Mouse (Mus musculus) adipocyte (in vitro differentiated cells): ENCODE measurements around the gene Sgk1.
A peak's percentile ranks its signal among the peaks of the same experiment; 100 is the strongest.

Experiments used
- DNase-seq: peaks from one replicate; pipeline ENCODE4 v3.0.0-alpha.2; 2016; ENCODE audit warnings: low spot score

Sgk1 gene

DNA sequence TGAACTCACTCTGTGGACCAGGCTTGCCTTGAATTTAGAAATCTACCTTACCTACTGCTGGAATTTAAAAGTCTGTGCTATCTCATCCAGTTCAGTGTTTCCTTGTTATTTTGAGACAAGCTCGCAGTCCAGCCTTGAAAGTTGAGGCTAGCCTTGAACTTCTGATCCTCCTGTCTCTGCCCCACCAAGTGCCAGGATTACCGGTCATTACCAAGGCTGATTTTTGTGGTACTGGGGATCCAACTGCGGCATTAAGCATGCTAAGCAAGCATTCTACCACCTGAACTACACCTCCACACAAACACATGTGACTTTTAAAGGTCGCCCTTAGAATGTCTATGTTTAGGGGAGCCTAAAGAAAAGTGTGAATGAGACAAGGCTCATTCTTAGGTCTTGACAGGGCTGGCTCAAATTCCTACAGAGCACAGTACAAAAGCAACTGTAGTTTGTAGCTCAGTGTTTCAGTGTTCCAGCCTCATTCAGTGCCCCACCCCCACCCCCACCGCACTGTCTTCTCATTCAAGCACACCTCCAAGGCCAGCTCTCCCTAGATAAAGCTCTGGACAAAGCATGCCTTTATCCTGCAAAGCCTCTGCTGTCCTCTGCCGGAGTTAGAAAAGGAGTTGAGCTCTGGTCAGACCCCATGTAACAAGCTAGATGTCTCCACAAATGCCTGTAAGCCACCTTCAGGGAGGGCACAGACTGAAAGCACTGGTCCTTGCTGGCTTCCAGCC, 36.2 kb downstream of the Sgk1 start:
- no peak for DNase-seq

DNA sequence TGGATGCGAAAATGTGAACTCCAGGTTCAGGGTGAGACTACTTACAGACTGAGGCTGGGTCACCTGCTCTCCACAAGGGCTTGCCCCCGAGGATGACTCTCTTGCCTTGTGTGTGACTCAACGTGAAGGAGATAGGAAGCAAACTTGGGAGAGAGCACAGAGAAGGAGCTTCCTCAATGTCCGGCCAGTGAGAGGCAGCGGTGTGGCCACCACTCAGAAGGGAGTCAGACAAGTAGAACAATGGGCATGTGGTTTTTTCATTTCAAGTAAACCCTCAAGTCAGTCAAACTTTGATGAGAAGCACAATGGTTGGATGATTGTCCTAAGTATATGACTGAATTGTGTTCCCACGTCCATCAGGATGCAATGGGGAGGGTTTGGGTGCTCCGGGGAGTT, 36.8 kb downstream of the Sgk1 start:
- no peak for DNase-seq

GRCm38 (mm10) chr10:21920611-21921010, 38.6 kb downstream of the Sgk1 start:
- DNase-seq: no peak

DNA sequence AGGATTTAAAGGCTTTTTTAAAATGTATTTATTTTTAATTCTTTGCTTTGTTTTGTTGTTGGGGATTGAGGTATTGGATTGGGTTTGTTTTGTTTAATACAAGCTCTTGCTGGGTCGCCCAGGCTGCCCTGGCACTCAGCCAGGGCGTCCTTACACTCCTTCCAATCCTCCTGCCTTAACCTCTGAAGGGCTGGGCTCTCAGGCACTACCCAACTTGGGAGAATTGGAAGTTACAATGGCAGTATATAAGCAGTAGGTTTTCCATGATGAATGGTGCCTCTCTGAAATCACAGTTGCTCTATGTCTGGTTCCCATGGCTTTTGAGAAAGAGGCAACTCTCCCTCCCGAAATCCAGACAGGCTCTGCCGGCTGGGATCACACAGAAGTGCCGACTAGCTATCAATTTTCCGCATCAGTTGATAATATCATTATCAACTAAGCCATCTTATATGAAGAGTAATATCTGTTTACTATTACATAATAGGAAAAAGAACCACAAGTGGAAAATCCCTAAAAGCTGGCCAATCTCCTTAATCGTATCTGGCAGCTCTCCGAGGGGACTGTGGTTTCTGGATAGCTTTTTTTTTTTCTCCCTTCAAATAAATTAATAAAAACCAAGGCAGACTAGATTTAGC, 40.8 kb downstream of the Sgk1 start:
- peak; percentile 84 for DNase-seq

DNA sequence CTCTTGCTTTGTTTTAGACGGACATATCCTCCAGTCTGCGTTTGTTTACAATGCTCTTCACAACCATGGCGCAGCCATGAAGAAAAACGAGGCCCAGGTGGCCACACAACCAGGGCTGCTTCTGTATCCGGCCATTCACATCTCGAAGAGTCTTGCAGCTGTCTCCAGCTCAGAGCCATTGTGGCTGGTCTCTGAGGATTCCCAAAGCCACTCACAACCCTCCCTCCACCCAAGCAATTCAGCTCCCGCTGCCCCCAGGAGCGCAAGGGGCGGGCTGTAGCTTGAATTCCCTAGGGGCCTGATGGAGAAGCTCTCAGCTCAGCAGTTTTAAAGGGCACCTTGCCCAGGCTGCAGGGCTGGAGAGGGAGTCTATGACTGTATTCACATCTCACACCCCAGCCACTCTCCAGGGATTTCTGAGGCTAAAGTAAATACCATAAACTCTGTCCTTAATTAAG, 41.5 kb downstream of the Sgk1 start:
- DNase-seq: peak; percentile 81

DNA sequence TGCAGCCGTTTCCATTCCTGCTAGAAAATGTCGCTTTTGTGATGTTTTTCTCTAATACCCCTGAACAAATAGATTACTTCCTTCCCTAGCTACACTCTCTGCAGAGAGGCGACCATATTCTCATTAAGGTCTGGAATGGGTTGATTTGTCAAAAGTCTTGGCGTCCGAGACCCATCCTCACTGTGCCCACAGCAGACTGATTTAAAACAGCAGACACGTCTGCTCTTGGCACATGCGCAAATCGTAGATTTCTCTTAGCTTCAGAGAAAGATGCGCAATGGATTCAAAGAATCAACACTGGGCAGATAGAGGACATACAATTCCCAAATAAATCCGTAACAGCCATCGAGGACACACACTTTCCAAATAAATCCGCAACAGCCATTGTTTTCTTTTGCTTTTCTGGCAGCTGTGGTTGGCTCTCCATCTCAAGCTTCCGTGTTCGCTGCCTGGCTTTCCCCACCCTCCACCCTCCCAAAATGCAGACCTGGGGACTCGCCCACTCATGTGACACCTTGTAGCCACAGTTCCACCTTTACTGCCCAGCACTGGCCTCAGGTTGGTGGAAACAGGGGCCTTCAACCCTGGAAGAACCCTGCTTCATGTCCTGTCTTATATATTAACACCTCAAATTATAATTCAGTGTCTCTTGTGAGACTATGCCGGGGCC, 42.2 kb downstream of the Sgk1 start:
- no peak for DNase-seq

GRCm38 (mm10) chr10:21926941-21927340, 45.0 kb downstream of the Sgk1 start:
- no peak for DNase-seq

DNA sequence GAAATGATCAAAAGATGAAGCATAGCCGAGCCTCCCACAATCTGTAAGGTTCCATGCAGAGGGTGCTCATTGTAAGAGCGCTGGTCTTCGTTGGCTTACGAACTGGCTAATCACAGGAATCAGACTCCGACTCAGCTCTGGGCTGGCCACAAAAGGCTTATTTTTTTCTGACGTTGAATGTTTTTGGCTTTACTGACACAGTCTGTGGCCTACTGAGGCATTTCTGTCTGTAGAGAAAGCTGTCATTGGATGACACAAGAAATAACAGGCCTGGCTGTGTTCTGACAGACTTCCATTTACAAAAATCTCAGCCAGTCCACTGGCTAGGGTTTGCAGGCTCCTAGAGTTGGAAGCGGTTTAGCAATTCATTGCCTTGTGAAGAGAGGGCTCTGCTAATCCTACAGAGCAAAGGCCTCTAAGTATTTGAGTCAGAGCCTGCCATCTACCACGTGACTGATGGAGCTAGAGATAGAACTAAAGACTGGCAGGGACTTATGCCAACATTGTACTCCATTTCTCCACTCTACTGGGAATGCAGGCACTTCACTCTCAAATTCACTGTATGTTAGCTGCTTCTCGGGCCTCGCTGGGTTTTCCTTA, 48.9 kb downstream of the Sgk1 start:
- DNase-seq: peak; percentile 56

DNA sequence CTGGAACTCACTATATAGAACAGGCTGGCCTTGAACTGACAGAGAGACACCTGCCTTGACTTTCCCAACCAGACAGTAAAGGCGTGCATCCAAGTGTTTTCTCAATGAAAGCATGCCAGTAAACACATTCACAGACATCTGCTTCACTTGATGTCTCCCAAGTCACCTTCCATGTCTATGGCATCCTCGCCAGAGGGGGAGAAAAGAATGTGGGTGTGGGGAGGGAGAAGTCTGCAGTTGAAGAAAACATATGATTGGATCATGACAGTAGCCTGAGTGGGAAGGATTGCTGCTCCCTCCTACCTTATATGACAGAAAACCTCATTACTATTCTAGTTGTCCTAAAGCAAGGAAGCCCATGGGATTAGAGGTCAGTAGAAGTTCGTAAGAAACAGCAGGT, 50.8 kb downstream of the Sgk1 start:
- no peak for DNase-seq

GRCm38 (mm10) chr10:21934826-21935225, 52.8 kb downstream of the Sgk1 start:
- no peak for DNase-seq

DNA sequence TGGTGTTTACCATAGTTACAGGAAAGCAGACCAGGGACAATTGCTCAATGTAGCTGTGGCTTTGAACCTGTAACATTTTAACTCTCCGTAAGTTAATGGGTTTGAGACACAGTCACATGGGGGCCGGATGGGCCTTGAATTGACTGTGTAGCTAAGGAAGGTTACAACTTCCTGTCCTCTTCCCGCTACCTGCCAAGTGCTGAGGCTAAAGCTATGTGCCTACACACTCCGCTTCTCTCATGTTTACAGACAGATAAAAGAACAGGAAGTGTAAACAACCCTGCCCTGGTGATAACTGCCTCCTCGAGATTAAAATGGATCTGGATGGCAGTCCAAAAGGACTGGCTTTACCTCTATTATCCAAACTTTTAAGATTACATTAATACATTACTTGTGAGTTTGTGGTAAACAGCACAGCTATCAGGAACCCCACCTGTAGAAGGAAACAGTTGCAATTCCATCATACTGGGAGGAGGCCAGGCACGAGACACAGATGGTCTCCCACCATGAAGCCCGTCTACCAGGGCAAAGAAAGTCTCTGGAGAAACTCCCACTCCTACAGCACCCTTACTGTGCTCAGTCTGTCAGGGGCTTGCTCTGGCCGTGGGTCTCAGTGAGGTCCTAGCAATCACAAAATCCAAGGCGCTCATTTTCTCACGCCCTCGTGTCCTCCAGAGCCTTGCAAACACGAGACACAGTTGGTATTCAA, 54.7 kb downstream of the Sgk1 start:
- no peak for DNase-seq

- DNase-seq: peak; percentile 82
Measured at GRCm38 (mm10) chr10:21937222-21937605, 55.2 kb downstream of the Sgk1 start.

DNA sequence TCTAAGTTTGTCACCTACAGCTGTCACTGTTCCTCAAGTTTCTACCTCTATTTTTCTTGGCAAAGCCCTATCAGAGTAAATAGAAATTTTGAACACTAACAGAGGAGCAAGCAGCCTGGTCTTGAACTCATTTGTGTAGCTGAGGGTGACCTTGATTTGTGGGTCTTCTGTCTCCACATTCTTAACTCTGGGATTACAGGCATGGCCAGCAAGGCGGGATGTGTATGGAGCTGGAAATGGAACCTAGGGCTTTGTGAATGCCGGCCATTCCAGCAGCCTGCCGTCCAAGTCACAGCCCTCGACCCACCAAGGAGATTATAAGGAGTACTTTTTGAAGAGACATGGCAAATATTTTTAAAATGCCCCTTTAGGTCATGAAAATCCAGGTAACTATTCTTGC, 56.2 kb downstream of the Sgk1 start:
- no peak for DNase-seq

- DNase-seq: no peak
Measured at GRCm38 (mm10) chr10:21941235-21941634, 59.3 kb downstream of the Sgk1 start.

- DNase-seq: no peak
Measured at GRCm38 (mm10) chr10:21943145-21943700, 61.2 kb downstream of the Sgk1 start.

GRCm38 (mm10) chr10:21945195-21945594, 63.2 kb downstream of the Sgk1 start:
- DNase-seq: no peak

DNA sequence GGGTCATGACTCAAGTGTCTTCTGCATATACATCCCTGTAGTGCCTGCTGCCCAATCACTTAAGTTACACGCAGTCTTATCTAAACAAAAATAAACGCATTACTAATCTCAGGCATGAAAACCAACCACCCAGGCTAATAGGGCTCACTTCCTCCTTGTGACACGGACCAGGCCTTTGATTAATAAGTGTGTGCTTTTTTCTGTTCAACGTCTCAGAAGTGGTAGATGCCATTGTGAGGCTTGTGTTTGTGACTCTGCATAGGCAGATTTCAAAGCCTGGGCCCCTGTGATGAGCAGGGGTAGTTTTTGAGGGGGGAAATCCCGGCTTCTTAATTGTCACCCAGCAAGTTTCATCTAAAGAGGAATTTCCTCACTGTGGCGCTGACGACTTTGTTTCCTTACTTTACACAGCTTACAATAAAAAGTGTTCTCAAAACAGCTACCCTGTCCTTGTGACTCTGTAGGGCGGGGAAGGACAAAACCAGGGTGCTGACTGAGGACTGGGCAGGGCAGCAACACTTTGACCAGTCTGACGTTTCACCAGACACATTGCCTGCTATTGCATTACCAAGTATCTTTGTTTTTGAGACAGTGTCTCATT, 64.9 kb downstream of the Sgk1 start:
- DNase-seq: no peak

GRCm38 (mm10) chr10:21952520-21952919, 70.5 kb downstream of the Sgk1 start:
- DNase-seq: peak; percentile 37

DNA sequence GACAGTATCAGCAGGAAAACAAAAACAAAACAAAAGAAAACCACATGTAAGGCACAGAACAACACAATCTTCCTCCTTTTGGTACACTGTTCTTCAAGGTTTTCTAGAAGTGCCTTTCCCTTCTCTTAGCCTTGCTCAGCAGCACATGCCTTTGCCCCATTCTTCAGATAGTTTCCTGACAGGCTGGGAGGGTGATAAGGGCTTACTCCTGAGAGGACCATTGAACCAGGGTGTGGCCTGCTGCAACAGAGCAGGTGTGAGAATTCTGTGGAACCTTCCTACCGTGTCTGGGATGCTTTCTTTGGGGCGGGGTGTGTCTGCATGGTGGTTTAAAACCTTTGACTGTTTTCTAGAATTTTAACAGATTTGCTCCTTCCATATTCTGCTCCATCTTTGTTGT, 79.1 kb downstream of the Sgk1 start:
- DNase-seq: no peak

- no peak for DNase-seq
Measured at GRCm38 (mm10) chr10:21963005-21963404, 81.0 kb downstream of the Sgk1 start.

DNA sequence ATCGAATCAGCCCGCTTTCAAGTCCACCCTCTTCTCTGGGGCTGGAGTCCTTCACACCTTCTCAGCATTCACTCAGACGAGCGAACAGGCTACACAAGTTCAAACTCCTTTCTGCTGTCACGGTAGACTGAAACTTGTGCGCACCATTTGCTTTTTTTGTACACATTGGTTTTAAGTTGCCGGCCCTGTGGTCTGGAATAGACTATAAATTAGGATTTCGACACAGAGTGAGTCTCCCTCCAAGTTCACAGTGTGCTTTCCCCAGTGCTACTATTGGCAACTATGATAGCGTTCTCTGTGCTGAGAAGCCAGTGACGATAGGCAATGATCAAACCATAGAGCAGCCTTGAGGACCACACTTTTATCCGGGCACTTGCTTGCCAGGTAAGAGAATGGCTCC, 91.7 kb downstream of the Sgk1 start:
- peak; percentile 28 for DNase-seq
